Mouse (Mus musculus) fat pad, adult 2 months (tissue): Measurements from ENCODE around the gene Muc1.

Source experiments
- DNase-seq: peaks from one replicate; pipeline ENCODE4 v3.0.0-alpha.2; 2011; ENCODE audit warnings: low read depth, low spot score; ENCODE audit errors: extremely low read depth

Muc1 gene

DNA sequence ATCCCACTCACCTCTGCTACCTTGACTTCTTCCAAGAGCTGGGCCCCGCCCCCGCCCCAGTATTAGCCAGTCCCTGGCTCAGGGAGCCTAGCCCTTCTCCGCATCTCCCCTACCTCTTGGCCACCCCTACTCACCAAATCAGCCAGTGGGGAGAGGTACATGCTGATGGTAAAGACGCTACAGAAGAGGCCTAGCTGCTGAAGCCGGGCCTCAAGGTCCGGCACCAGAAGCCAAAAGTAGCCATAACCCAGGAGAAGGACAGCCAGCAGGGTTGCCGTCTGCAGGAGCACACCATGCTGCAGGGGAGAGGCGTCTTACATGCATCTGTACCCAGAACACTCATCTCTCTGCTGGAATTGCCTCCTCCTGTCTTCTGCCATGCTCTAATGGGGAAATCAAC lies 40.1 kb downstream of the Muc1 start:
- DNase-seq, result no peak

DNA sequence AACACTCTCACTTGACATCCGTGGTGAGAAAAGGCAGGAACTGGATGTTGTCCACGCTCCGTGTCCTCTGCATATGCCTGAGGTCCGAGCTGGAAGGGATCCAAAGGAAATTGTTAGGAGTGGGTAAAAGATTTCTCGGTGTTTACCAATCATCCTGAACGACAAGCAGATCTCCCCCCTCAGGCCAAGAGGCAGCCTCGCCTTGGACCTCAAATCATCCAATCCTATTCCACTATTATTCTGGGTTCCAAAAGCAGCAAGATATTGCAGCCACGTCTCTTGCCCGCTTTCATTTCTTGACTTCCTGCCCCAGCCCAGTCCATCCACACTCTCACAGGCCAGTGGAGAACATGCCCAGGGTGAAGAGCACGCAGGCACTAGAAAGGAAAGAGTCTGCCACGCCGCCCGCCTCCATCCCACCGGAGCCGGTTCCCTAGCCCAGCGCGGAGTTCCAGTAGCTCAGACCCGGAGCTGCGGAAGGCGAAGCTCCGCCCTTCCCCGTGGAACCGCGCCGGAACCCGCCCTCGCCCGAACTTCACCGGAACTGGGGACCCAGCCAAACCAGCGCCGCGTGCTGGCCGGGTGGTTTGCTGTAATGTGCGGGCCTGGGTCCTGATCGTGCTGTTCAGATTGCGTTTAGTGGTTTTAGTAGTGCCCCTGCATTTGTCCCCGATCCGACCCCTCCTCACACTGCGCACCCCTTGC lies 41.3 kb downstream of the Muc1 start, which contains the start of gene Slc50a1:
Gene Slc50a1 (minus strand): TSS at position 520 of the 705 bp plus-strand sequence.
- no peak for DNase-seq

DNA sequence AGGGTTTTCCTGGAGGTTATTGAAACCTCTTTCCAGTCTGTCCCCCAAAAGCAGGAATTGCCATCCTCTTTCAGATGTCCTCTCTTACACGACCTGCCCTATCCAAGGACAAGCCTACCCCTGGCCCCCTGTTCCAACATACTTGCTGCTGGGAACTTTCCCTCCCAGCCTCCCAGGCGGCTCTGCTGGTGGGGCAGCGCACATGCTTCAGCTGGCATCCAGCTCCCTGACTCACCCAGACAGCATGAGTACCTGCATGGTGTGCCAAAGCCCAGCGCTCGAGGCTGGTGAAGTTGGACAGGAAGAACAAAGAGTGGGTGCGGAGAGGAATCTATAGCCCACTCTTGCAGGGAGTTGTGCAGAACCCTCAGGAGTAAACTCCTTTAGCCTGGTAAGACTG lies 42.0 kb downstream of the Muc1 start:
- DNase-seq, result peak; percentile 89

DNA sequence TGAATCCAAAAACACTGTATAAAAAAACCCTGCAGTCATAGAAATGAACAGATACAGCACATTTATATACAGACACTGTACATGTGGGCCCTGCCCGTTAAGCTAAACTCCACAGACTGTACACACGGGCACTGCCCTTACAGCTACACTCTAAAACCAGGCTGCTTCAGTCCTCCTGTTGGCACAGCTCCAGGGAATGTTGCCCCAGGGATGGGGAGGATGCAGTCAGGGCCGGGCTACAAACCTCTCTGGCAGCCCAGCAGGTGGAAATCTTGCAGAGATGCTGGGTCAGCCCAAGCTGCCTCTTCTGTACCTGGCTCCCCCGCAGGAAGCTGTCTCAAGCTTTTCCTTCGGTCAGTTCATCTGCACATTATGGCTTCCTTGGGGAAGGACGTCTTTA lies 42.9 kb downstream of the Muc1 start:
- DNase-seq, result no peak

DNA sequence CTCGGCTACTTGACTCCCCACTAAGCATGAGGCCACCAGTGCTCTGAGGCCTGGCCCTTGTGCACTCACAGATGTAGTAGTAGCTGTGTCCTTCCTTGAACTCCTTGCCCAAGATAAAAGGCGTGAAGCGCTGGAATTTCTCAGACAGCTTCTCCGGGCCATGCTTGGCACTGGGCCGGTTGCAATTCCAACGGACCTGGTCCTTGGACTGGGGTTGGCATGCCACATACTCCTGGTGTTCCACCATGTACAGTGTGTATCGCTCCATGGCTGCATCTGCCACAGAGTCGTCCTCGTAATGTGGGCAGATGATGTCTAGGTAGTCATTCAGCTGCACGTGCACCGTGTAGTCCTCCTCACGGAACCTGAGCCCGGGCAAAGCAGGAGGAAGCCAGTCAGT lies 47.2 kb downstream of the Muc1 start:
- no peak for DNase-seq

DNA sequence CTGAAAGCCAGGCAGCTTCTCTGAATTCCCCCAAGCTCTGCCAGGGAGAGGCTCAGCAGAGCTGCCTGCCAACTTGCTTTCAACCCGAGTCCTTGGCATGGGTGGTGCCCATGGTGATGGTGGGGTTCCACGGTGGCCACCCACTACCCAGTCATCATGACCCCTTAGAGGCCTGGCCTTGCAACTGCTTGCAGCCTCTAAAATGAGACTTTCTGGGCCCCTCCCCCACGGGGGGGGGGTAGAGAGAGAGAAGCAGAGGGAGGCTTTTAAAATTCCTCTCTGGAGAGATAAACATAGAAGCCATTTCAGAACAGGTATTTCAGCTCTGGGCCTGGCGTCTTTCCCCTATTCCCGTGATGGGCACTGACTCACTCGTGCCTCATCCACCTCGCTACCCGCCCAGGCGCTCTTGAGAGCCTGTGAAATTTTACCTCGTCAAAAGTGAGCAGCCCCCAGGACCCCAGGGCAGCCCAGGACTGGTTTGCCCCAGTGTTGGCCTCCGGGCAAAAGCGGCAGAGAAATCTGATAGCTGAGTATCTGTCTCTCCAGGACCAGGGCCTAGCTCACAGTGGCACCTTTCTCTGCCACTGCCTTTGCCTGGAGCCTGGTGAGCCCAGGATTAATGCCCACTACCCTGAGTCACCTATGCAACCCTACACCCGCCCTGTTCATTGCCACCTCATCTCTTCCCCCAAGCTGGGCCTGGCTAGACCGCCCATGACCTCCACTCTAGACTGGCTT lies 48.6 kb downstream of the Muc1 start:
- DNase-seq, result no peak

DNA sequence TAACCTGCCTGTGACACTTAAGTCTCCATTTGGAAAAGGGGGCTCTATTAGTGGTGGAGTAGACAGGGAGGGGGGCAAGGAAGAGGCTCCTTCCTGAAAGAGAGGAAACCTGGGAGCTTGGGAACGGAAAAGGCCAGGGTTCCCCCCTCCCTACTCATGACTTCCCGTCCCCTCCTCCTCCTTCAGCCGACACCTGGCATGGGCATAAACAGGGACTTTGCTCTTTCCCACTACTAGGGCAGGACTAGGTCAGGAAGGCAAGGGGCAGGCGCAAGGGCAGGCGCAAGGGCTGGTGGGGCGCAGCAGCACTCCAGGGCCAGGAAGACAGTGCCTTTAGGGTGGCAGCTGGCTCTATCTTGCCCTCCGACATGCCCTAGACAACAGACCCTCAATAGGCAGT lies 49.2 kb downstream of the Muc1 start:
- no peak for DNase-seq

DNA sequence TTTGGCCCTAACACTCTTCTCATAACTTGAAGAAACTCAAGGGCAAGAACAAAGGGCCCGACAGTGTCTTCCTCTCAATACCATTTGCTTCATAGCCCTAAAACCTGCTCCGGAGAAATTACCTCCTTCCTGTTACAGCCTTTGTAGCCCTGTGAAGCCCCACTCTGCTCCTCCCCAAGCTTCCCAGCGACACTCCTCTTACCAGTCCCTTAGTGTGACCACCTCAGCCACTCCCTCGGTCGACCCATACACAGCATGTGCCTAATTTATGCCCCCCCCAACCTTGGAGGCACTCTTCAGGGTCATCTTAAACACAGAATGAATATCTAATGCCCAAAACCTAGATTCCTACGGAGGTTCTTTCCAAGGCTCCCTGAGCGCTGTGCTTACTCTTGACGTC lies 49.8 kb downstream of the Muc1 start:
- DNase-seq, result no peak

DNA sequence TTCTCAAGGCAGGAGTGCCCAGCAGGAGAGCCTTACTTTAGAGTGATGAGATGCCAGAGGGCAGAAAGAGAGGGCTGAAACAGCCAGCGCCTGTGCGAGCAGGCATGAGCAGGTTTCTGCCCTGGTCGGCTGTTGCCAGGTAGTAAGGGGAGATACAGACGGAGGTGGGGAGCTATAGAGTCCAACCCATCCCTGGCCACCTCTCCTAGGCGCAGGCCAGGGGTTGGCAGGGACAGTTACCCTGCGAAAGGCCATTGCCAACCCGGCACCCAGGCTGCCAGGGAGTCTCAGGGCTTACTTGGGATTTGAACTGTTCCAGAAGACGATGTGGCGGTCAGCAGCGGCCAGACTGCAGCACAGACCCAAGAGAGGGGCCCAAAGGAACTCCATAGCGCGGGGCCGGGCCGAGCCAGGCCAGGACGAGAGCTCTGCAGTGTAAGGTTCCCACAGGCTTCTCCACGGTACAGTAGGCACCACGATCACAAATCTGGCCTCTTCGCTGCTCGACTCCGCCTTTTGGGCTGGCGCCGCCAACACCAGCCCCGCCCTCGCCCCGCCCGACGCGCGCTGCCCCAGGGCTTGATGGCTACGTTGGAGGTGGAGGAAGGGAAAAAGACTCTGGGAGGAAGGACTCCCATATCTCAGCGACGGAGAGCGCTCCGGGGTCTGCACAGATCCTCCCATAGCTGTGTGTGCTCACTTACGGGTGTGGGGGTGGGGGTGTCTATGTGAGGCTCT lies 50.5 kb downstream of the Muc1 start:
- no peak for DNase-seq

DNA sequence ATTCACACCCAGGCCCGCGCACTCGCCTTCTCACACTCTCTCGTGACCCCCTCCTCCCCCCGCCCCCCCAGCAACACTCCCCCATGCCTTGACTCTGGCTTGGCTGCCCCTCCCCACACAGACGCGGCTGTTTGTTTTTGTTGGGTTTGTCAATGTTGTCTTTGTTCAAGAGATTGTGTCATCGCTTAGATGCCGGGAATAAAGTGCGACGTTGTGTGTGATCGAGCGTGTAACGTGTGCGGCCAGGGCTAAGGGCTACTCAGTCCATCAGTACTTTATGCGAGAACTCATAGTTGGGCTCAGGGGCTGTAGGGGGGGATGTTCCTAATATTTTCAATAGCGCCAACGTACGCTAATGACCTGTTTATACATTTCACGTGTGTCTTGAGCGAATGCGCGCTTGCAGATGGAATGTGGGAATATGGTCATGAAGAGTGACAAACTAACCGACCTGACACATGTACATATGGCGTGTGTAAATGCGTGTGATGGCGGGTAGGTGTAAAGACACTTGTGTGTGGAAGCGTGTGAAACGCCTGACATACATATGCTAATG lies 51.3 kb downstream of the Muc1 start:
- no peak for DNase-seq

DNA sequence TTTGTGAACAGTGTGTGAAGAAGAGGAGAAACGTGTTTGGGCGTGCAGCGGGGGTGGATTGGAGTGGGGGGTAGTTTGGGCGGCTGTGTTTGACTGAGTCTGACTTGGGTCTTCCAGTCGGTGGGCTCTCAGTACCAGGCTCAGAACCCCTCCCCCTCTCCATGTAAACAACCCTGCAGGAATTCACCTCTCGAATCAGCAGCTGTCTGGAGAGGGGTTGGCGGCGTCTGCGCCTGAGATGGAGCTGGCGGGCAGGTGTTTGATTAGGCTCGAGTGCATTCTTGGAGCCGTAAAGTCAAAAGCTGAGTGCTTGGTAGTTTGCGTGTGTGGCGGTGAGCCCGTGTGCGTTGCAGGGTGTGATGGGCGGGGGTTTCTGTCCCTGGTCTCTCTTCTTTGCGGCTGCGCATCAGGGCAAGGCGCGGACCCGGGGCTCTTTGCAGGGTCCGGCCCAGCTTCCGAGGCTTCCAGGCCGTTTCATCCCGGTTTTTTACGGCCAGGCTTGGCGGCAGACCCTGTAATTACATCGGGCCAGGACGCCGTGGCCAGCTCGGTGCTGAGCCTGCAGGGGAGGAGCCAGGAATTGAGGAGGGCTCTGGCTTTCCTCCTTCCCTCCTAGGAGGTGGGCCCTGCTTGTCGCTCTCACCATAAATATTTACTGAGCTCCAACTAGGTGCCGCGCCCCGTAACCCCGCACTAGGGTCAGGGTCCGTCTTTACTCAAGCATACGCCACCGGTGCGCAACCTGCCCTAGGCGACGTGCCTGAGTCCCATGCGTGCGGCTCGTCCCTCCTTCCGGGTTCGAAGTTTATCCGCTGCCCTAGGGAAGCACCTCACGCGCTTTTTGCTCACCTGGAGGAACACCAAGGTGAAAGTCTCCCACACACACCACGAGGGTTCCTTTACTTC lies 52.0 kb downstream of the Muc1 start, which contains the start of gene Efna1:
Gene Efna1 (minus strand): TSS at position 537 of the 906 bp plus-strand sequence.
- DNase-seq, result no peak

DNA sequence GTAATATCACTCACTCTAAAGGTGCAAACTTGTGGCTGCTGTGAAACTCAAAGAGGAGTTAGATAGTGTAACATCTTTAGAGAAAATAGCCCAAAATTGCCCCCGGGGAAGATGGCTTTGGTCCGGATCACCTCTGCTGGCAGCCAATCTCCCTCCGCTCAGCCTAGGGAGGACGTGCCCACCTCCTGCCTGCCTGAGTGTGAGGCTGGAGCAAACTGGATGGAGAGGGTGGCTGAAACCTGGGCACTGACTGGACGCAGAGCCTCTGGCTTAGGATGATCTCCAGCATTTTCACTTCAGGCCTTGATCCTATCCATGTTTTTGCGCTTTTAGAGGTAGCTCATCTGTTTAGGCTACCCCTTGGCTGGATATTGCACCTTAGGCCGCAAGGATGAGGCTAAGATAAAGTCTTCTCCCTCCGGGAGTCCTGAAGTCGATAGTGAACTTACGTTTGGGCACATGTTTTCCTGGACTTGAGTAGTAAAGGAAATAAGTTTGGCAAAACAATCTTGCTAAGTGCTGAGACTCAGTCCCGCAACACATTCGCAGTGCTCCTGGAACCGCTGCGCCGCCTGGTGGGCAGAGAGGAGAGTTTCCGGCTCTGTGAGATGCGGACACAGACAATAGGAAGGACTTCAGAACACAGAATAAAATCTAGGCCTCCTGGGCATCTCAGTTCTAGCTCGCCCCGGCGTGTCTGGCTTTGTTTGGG lies 52.9 kb downstream of the Muc1 start:
- no peak for DNase-seq

DNA sequence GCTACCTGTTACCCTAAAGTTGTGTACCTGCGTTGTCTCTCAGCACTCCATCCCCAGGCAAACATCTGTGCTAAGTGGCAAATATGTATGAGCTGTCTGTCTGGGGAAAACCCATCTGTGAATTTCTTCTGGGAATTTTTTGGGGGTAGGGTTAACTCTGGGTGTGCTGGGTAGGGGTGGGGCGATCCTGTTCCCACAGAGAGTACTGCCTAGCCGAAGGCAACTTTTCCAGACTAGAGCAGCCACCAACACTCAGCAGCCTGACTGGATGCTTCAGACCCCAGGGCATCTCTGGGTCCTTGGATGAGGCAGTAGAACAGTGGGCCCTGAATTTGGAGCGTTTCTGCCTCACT lies 53.4 kb downstream of the Muc1 start:
- no peak for DNase-seq
